Mouse (Mus musculus): ENCODE data around the gene Insrr.

GRCm38 (mm10) chr3:87812413-87812812, 15.7 kb downstream of the Insrr start:
- TF ChIP-seq CTCF (IDR thresholded peaks at IDR 0.05; ENCODE audit: extremely low read depth, insufficient read depth, low read length) (no peak), POLR2A (IDR thresholded peaks at IDR 0.05; ENCODE audit: extremely low read depth, insufficient read depth, low read length) (no peak)

Data from cortical plate, adult 2 months (tissue).